Mouse (Mus musculus) cerebellum, postnatal 25 days (tissue): ENCODE data around the gene Osbpl6.

Experiments
- DNase-seq, 2 experiments: peaks; one replicate each; pipeline ENCODE4 v3.0.0; 2021; ENCODE audit warnings: mixed read lengths in 2 of 2

Osbpl6 gene

GRCm38 (mm10) chr2:76421411-76421924 is 15.2 kb downstream of the Osbpl6 start:
- DNase-seq: no peak

GRCm38 (mm10) chr2:76426816-76427215 is 20.5 kb downstream of the Osbpl6 start:
- no peak for DNase-seq

GRCm38 (mm10) chr2:76429318-76429717 is 23.0 kb downstream of the Osbpl6 start:
- no peak for DNase-seq

- DNase-seq: no peak
Measured at GRCm38 (mm10) chr2:76429855-76430254, 23.5 kb downstream of the Osbpl6 start.

GRCm38 (mm10) chr2:76430539-76430938 is 24.2 kb downstream of the Osbpl6 start:
- no peak for DNase-seq

GRCm38 (mm10) chr2:76434224-76434623 is 27.9 kb downstream of the Osbpl6 start:
- no peak for DNase-seq

- no peak for DNase-seq
Measured at GRCm38 (mm10) chr2:76435667-76436239, 29.4 kb downstream of the Osbpl6 start.

GRCm38 (mm10) chr2:76437372-76437771 is 31.1 kb downstream of the Osbpl6 start:
- DNase-seq: no peak

- DNase-seq: no peak
Measured at GRCm38 (mm10) chr2:76439540-76439939, 33.2 kb downstream of the Osbpl6 start.

GRCm38 (mm10) chr2:76442086-76442485 is 35.8 kb downstream of the Osbpl6 start:
- DNase-seq: no peak

- no peak for DNase-seq
Measured at GRCm38 (mm10) chr2:76449836-76450355, 43.6 kb downstream of the Osbpl6 start.

- DNase-seq: peak in 1 of 2 experiments; percentile 23
Measured at GRCm38 (mm10) chr2:76466723-76467122, 60.4 kb downstream of the Osbpl6 start.

GRCm38 (mm10) chr2:76468204-76468603 is 61.9 kb downstream of the Osbpl6 start:
- peak in 1 of 2 experiments; percentile 25 for DNase-seq

- DNase-seq: no peak
Measured at GRCm38 (mm10) chr2:76469091-76469750, 62.9 kb downstream of the Osbpl6 start.

- DNase-seq: no peak
Measured at GRCm38 (mm10) chr2:76469751-76470099, 63.4 kb downstream of the Osbpl6 start.

- no peak for DNase-seq
Measured at GRCm38 (mm10) chr2:76470391-76470790, 64.1 kb downstream of the Osbpl6 start.

GRCm38 (mm10) chr2:76475788-76476187 is 69.5 kb downstream of the Osbpl6 start:
- no peak for DNase-seq

- DNase-seq: no peak
Measured at GRCm38 (mm10) chr2:76488764-76489163, 82.5 kb downstream of the Osbpl6 start.

- DNase-seq: no peak
Measured at GRCm38 (mm10) chr2:76490198-76490597, 83.9 kb downstream of the Osbpl6 start.

- no peak for DNase-seq
Measured at GRCm38 (mm10) chr2:76491371-76491770, 85.1 kb downstream of the Osbpl6 start.

- no peak for DNase-seq
Measured at GRCm38 (mm10) chr2:76492224-76492623, 85.9 kb downstream of the Osbpl6 start.

GRCm38 (mm10) chr2:76496006-76496748 is 89.9 kb downstream of the Osbpl6 start:
- DNase-seq: no peak

GRCm38 (mm10) chr2:76496749-76497140 is 90.4 kb downstream of the Osbpl6 start:
- DNase-seq: no peak

GRCm38 (mm10) chr2:76498891-76499290 is 92.6 kb downstream of the Osbpl6 start:
- DNase-seq: no peak
